Mouse (Mus musculus): ENCODE measurements around the gene Hdac5. TPM values are rescaled to one million over a fixed set of nuclear protein-coding genes. Genes with fewer than 3 reads are reported as not detected.
"Not testable (repeated sequence)": the region's sequence is repeated elsewhere in the genome, so short reads cannot be mapped to it uniquely, and the experiment has no call there.

Hdac5 gene
- total RNA-seq, 2 experiments from 2014 or later = 270 to 275 TPM

DNA sequence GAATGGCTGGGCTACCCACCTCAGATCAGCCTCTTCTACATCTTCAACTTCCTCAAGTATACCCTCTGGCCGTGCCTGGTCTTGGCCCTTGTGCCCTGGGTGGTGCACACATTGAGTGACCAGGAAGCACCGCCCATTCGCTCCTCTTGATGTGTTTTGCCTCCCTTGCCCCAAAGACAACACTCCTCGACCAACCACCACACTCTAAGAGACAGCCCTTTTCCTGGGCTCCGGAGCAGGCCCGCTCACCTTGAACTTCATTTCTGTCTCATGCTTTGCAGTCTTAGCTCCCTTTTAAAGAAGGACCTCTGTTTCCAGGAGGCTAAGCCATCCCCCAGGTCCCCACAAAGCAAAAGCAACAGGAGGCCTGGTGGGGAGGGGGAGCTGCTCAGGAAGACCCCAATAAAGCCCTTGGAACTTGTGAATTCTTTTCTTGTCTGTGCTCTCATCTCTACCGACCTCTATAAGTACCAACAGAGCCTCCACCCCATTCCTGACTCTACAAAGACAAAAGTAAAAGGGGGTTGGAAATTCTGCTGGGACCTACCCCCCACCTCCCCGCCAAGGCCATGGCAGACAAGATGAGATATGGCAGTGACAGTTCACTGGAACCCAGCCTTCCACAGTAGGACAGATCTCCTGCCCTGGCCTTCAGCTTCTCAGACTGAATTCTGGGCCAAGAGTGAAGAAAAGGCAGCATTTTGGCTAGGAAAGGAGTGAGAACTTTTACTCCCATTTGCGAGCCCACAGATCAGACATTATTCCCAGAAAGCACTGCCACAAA lies 36.1 kb downstream of the Hdac5 start:
- intact Hi-C loops (cut with DNase I) = no loop called here

DNA sequence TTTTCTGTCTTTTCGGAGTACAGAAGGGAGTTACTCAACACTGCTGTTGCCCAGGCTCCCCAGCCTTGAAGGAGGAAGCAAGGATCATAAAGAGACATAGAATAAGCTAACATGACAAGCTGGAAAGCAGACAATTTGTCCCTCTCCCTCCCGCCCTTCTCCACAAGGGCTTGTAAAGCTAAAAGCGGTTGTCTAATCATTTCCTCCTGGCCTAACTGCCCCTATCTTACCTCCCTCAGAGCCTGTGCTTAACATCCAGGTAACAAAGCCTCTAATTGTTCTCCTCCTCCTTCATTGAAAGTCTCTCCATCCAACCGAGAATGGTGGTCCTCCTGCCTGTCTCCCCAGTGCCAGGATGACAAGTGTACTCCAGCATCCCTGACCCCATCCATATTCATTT lies 39.1 kb downstream of the Hdac5 start:
- DNase-seq (ENCODE audit: low spot score in 2 of 2) = no peak
- intact Hi-C loops (cut with DNase I) = no loop called here

More for the DNA sequence above, 36.1 kb downstream of the Hdac5 start:
- DNase-seq (ENCODE audit: low spot score in 2 of 2) = no peak

DNA sequence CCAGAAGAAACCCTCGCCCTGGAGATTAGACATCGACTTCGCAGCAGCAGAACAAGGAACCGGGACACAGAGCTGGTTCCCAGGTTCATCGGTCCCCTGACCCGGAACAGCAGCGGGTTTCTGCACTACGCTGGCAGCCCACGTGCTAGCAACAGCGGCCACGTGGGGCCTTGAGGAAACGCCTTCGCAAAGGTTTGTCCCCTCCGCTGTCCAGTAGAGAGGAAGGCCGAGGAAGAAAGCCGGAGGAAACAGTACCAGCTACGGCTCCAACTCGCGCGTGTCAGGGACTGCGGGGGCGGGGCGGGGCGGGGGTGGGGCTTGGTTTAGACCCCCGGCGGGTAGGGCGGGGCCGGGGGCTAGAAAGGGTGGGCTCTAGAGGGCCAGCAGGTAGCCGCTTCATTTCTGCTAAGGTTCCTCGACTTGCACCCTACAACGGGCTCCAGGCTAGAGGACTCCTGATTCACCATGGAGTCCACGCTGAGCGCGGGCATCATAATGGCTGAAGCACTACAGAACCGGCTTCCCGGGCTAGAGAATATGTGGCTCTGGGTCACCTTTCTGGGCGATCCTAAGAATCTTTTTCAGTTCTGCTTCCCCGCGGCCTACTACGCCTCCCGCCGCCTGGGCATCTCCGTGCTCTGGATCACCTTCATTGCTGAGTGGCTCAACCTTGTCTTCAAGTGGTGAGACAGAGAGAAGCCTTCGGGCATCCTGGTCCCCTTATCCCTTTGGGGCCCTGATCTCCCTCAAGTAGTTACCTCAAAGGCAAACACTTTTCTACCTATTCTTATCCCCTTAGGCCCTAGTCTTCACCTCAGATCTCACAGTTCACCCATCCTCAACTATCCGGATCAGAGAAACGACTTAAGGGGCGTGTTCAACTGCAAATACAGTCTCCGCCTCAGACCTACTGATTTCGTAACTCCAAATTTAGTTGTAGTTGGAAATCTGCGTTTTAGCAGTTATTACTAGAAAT lies 40.2 kb downstream of the Hdac5 start, which contains the start of gene G6pc3:
Gene G6pc3, plus strand, starts transcription at position 160 of the 976 bp plus-strand sequence.
- intact Hi-C loops (cut with DNase I) = loop anchor here (5.0 kb wide), 1 partner anchor 38 kb away; no protein-coding TSS in a partner anchor
- peak; percentile 89 to 91 for DNase-seq (ENCODE audit: low spot score in 2 of 2)

DNA sequence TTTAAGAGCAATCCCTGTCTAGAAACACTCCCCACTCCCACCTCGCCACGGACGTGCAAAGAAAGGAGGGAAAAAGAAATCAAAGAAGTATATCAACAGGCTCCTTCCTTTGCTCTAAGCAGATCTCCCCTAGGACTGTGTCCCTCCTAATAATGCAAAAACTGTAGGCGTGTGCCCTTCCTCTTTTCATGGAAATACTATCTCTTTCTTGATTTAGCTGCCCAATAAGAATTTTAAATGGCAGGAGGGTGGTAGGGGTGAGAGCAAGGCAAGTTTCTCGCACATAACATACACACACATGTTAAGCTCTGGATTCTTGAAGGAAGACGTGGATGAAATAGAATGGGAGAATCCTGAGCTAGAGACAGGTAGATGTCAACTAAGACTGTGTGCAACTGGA lies 41.0 kb downstream of the Hdac5 start:
- intact Hi-C loops (cut with DNase I) = loop anchor here (5.0 kb wide), 1 partner anchor 38 kb away; no protein-coding TSS in a partner anchor
- no peak for DNase-seq (ENCODE audit: low spot score in 2 of 2)

DNA sequence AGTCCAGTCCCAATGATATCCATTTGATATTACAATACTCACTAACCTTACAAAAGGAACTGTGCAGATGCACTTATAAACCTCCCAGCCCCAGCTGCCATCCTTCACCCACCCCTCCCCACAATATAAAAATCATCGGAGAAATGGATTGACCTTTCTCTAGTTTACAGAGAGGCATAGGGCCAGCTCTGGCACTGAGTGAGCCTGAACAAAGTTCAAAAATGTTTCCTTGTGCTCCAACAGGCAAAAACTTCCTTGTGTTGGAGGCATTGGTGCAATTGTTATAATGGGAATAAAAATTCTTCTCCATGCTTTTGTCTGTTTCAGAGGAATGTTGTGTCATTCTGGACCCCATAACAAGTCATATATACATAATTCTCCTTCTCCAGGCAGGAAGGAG lies 43.7 kb downstream of the Hdac5 start:
- intact Hi-C loops (cut with DNase I) = loop anchor here (5.0 kb wide), 1 partner anchor 41 kb away; no protein-coding TSS in a partner anchor
- DNase-seq (ENCODE audit: low spot score in 2 of 2) = no peak

DNA sequence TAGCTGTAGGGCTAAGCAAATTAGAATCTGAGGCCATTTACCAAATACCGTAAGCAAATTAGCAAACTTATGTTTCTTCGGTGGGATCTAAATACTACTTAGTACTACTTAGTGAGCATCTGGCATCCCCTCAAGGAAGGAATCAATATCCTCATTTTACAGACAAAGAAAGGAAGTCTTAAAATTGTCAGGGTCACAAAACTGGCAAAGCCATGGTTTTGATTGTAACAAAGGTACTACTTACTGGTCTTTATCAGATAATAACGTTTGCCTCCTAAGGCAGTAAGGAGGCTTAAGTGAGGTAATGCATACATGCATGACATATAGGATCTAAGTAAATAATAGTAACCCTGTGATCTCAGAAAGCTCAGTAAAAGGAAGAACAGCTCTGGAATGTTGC lies 44.3 kb downstream of the Hdac5 start:
- no peak for DNase-seq (ENCODE audit: low spot score in 2 of 2)
- intact Hi-C loops (cut with DNase I) = loop anchor here (5.0 kb wide), 1 partner anchor 42 kb away; no protein-coding TSS in a partner anchor

DNA sequence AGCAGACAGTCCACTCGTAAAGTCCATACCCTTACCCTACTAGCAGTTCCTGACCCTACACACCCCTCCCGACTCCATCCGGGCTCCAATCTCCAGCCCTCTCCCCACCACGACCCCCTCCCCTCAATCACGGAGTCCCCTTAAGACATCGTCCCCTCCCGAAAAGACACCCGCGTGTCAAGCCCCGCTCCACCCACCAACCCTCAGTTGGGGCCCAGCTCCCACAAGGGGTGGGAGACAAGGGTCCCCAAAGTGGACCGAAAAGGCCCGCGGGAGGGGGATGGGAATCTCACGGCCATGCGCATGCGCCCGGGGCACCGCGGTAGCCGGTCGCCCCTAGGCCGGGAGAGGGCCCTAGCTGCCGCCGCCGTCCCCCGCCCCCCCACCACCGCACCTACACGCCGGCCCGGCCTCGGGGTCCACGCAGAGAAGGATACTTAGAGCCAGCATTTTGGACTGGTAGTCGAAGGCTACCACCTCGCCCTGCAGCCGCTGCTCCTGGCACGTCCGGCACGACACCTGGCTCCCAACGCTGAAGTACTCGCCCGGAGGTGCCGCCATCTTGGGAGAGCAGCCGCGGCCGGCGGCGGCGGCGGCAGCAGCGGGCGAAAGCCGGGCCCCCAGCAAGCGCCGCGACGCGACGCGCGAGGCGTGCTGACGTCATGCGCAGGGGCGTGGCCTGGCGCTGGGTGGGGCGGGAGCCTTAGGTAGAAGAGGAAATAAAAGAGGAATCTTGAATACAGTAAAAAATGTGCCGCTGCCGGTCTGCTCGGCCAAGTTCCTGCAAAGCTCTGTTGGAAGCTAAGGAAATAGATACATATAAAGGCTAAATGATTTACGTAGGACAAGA lies 45.1 kb downstream of the Hdac5 start, which contains the start of gene Lsm12:
Gene Lsm12, minus strand, starts transcription at position 651 of the 850 bp plus-strand sequence.
- DNase-seq (ENCODE audit: low spot score in 2 of 2) = peak; percentile 92 to 93
- intact Hi-C loops (cut with DNase I) = loop anchor here (5.0 kb wide), 1 partner anchor 42 kb away; no protein-coding TSS in a partner anchor

DNA sequence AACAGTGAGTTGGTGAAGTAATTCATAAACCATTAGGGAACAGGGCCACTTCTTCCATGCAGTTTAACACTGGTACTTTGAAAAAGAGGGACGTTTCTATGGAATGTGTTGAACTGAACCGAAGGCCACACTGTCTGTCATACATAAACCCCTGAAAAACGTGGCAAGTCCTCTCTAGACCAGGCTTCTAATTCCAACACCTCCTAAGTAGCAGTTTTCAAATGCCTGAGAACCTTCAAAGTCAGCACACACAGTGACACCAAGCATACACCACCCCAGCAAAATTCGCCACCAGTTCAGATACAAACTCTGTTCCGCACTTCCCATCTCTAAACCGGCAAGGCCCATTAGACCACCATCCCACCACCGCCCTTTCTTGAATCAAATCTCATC lies 45.7 kb downstream of the Hdac5 start:
- intact Hi-C loops (cut with DNase I) = no loop called here
- DNase-seq (ENCODE audit: low spot score in 2 of 2) = no peak

DNA sequence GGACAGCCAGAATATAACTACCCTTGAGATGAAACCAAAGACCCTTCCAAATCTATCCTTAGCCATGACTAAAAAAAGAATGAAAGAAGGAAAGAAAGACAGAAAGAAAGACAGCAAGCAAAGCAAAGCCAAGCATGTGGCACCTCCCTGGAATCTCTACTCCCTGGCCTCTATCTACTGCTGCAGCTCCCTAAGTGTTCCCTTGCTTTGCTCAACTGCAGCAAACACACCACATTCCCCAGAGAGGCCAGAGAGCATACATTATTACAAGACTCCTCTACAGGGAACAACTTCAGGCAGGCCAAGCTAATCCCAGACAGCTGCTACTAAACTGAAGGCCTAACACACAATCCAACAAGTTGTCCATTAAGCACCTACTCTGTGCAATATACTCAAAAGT lies 50.1 kb downstream of the Hdac5 start:
- intact Hi-C loops (cut with DNase I) = no loop called here

DNA sequence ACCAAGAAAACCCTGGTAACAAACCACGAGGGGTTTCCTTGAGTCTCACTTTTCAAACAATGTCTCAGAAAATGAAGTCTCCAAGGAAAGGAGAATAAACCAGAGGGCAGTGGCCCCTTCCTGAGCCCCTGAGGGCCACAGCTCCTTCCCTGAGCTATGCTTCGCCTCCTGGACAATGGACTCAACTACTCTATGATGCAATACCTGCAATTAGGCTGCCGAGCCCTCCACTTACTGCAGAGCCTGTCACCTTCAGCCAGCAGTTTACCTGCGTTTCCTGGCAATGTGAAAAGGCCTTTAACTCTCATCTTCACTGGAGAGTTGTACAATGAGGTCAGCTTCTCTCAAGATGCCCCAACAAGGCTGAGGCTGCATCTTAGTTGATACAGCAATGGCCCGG lies 61.3 kb downstream of the Hdac5 start:
- intact Hi-C loops (cut with DNase I) = no loop called here
- DNase-seq (ENCODE audit: low spot score in 2 of 2) = no peak

More for the DNA sequence above, 50.1 kb downstream of the Hdac5 start:
- DNase-seq (ENCODE audit: low spot score in 2 of 2) = no peak

DNA sequence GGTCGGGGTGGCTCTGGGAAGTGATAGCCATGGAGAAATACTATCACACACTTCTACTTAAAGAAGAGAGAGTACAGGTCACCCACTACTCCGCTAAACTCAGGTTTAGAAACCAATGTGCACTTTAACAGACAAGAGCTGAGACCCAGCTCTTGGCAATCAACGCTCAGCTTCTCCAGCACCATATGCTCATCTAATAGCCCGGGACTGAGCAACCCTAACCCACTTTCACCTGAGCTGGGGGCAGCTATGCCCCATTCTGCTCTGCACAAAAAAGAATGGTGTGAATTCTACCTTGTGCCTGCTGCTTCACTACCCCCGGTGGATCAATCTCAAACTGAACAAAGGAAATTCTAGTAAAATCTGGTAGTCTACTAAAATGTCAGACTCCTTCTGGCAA lies 62.4 kb downstream of the Hdac5 start:
- intact Hi-C loops (cut with DNase I) = no loop called here

DNA sequence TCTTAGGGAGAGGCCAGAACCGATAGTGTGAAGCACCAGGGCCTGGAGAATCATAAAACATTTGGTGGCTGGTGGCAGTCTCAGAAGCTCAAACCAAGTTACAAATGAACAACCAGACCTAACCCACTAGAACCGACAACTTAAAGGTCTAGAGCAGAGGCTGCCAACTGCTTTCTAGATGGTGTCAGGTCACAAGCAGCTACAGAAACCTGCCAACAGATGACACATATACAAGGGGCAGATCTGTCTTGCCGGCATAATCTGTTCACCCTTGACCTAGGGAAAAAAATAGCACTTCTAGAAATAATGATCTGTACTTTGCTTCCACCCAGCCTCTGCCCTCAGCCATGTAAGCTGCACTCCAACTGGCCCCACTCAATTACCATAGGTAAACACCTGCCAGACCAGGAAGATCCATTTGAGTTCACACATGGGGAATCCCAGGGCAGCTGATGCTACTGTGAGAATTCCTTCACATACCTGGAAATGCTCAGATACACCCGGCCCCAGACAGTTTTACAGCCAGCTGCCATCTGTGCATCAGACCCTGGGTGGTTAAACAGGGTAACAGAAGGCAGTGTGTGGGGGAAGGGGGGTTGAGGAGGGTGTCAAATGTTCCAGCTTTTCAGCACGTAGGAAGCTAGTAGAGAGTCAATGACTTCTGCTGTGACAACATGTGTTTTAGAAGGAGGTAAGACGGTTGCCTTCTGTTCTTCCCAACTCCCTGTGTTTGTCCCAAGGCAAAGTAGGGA lies 63.8 kb downstream of the Hdac5 start:
- intact Hi-C loops (cut with DNase I) = no loop called here
- peak in 1 of 2 experiments; percentile 17 for DNase-seq (ENCODE audit: low spot score in 2 of 2)

More for the DNA sequence above, 62.4 kb downstream of the Hdac5 start:
- DNase-seq (ENCODE audit: low spot score in 2 of 2) = no peak

DNA sequence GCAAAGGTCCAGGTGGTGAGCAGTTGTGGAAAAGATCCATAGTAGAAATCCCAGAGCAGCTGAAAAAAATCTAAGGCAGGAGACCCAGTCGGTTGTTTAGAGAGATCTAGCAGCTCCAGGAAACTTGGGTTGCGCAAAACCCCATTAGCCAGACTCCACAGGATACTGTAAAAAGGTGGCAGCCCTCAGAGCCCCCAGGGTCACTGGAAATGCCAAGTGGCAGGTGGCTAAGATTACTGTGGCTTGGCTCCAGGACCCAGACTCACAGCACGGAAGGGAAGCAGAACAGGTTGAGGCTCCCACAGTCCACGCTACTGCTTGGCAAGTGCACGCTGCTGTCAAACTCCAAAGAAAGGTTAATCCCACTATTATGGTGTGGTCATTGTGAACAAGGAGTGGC lies 70.2 kb downstream of the Hdac5 start:
- intact Hi-C loops (cut with DNase I) = loop anchor here (5.0 kb wide), 1 partner anchor 108 kb away; the partner anchor contains the start of gene Asb16
- no peak for DNase-seq (ENCODE audit: low spot score in 2 of 2)

DNA sequence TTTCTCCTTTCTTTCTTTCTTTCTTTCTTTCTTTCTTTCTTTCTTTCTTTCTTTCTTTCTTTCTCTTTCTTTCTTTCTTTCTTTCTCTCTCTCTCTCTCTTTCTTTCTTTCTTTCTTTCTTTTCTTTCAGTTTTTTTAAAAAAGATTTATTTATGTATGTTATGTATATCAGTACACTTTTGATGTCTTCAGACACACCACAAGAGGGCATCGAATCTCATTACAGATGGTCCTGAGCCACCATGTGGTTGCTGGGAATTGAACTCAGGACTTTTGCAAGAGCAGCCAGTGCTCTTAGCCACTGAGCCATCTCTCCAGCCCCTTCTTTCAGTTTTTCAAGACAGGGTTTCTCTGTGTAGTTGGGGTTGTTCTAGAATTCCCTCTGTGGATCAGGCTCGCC lies 71.9 kb downstream of the Hdac5 start:
- DNase-seq (ENCODE audit: low spot score in 2 of 2) = not testable (repeated sequence)
- intact Hi-C loops (cut with DNase I) = loop anchor here (5.0 kb wide), 1 partner anchor 109 kb away; the partner anchor contains the start of gene Asb16

DNA sequence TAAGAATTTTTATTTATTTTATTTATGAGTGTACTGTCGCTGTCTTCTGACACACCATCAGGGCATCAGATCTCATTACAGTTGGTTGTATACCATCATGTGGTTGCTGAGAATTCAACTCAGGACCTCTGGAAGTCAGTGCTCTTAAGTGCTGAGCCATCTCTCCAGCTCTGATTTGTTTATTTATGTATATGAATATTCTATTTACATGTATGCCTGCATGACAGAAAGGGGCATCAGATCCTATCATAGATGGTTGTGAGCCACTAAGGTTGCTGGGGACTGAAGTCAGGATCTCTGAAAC lies 73.2 kb downstream of the Hdac5 start:
- DNase-seq (ENCODE audit: low spot score in 2 of 2) = no peak
- intact Hi-C loops (cut with DNase I) = loop anchor here (5.0 kb wide), 1 partner anchor 111 kb away; the partner anchor contains the start of gene Asb16

DNA sequence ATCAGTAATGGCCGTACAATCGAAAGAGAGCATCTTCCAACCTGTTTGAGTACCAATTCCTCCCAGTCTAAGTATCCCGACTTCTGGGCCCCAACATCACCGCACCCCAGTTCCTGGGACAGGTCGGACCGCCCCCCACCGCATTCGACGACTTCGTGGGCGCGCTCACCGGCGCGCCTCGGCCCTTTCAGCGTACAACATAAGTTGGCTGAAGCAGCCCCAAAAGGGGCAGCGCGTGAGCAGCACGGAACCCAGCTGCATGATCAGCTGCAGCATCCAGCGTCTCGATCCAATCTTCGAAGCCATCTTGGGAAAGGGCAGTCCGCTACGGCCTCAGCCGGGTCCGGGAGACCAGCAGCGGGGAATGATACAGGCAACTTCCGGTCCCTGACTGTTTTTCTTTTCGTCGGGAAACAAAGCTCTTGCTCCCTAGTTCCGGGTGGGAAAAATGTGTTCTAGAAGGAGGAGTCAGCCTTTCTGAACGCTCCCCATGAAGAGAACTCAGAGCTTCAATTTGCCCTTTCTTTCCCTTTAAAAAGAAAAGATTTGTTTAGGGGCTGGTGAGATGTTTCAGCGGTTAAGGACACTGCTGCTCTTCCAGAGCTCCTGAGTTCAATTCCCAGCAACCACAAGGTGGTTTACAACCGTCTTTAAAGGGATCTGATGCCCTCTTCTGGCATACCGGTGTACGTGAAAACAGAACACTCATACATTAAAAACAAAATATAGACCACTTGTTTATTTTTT lies 73.8 kb downstream of the Hdac5 start, which contains the start of gene Tmem101:
Gene Tmem101, minus strand, starts transcription at position 366 of the 747 bp plus-strand sequence.
- intact Hi-C loops (cut with DNase I) = loop anchor here (5.0 kb wide), 1 partner anchor 111 kb away; the partner anchor contains the start of gene Asb16
- peak; percentile 87 to 90 for DNase-seq (ENCODE audit: low spot score in 2 of 2)

DNA sequence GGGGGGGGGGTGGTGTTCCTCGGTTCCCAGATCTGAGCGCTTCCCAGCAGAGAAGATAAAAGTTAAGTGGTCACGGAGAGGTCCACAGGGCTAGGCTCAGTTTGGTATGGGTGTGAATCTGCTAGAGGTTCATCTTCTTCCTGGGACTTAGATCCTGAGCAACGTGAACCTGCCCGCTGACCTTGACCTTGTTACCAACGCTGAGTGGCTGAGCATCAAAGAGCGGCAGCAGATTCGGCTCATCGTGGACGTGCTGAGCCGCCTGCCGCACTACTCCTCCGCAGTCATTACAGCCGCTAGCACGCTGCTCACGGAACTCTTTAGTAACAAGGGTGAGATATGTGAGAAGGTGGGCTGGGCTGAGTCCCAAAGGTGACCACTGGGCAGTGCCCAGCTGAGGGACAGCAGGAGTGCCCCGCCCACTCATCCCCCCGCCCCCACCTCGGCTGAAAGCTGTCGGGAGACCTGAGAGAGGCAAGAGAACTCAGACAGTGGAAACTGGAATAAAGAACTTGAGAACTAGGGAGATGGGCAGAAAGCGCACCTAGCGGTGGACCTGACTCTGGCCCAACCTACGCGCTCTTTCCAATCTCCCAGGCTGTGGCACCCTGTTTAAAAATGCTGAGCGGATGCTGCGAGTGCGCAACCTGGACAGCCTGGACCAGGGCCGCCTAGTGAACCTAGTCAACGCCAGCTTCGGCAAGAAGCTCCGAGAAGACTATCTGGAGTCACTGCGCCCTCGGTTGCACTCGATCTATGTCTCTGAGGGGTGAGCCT lies 82.6 kb downstream of the Hdac5 start:
- DNase-seq (ENCODE audit: low spot score in 2 of 2) = no peak
- intact Hi-C loops (cut with DNase I) = no loop called here
